Mouse (Mus musculus): Measurements from ENCODE around the gene Atxn1l. TPM values are rescaled to one million over a fixed set of nuclear protein-coding genes. Genes with fewer than 3 reads are reported as not detected.

Gene Atxn1l
- 2.6 and 3.1 TPM in 2 replicates for polyA plus RNA-seq (2012; rRNA removed)

GRCm38 (mm10) chr8:109737237-109738048, at the start of gene Atxn1l:
Gene Atxn1l (minus strand): TSS chr8:109737739.

DNA sequence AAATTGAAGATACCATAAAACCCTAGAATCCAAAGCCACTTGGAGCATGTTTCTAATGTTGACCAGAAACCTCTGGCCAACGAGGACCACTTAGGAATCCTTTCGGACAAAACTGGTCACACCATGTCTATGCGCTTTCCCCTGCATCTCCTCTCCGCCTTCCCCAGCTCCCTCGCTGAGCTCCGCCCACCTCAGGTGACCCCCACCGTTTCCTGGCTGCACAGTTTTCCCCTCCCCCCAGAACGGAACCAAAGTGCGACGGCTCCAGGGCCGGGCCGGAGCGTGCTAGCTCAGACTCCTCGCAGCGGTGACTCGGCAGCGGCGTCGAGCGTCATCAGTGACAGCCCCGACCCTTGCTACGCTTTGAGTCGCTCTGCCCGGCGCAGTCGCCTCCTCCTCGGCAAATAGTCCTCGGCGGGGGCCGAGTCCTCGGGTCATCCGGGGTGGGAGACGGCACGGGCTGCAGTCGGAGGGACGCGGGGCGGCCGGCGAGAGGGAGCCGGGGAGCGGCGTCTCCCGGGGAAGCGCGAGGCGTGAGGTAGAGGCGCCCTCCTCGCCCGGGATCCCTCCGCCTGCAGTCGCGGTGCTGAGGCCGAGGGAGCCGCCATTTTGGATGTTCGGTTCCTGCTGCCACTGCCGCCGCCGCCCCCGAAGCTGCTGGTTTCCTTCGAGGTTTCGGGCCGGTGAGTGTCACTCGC, 40.9 kb upstream of the Atxn1l start, which contains the start of gene Ap1g1:
Gene Ap1g1 (plus strand): TSS at position 275 of the 698 bp plus-strand sequence.

DNA sequence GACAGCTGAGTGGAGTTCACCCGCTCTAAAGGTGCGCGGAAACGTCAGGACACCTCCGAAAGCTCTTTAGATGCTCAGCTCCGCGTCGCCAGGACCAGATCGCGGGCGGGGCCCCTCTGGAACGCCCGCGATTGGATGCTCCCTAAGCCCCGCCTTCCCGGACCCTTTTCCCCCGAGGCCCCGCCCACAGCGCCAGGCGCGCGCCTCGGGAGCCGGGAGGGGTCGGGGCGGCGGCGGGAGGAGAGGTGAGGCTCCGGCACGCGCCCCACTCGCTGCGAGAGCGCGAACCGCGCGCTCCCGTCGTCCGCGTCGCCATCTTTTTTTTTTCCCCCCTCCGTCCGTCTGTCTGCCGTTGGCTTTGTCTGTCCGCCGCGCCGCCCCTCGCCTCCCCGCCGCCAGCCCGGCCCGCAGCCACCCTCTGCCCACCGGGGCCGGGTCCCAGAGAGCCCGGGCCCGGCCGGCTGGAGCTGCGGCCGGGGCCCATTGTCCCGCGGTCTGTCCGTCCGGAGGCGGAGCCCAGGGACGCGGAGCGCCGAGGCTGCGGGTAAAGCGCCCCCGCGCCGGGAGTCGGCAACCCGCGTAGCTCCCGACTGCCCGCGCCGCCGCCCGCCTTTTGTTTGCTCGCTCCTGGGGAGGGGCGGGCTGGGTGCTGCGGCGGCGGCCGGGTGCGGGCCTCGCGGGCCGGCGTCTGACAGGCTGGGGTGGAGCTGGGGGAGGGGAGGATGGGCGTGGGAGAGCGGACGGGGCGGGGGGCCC, 32.0 kb downstream of the Atxn1l start, which contains the start of gene Zfp821:
Gene Zfp821 (plus strand): TSS at position 227 of the 756 bp plus-strand sequence.

GRCm38 (mm10) chr8:109693146-109693900, 44.2 kb downstream of the Atxn1l start, which contains the start of gene Ist1:
Gene Ist1 (minus strand): TSS chr8:109693260.

Other genes starting within 250 kb of the Atxn1l start
- not detected in 2 replicates for gene Pmfbp1, start 243.7 kb downstream of the Atxn1l start, polyA plus RNA-seq (2012; rRNA removed)
- gene Dhx38, start 171.9 kb downstream of the Atxn1l start, polyA plus RNA-seq (2012; rRNA removed) = 6.2 and 8.4 TPM in 2 replicates
- gene Txnl4b, start 171.8 kb downstream of the Atxn1l start, polyA plus RNA-seq (2012; rRNA removed) = 2.6 and 2.7 TPM in 2 replicates
- gene Hp, start 158.6 kb downstream of the Atxn1l start, polyA plus RNA-seq (2012; rRNA removed) = 1,566 and 1,769 TPM in 2 replicates
- 11.4 and 15.1 TPM in 2 replicates for gene Dhodh, start 129.1 kb downstream of the Atxn1l start, polyA plus RNA-seq (2012; rRNA removed)
- 0.54 and 0.80 TPM in 2 replicates for gene Pkd1l3, start 123.2 kb downstream of the Atxn1l start, polyA plus RNA-seq (2012; rRNA removed)
- gene Ist1, start 44.5 kb downstream of the Atxn1l start, polyA plus RNA-seq (2012; rRNA removed) = 24.7 and 26.5 TPM in 2 replicates
- 4.3 and 4.6 TPM in 2 replicates for gene Zfp821, start 32.2 kb downstream of the Atxn1l start, polyA plus RNA-seq (2012; rRNA removed)
- gene Ap1g1, start 40.8 kb upstream of the Atxn1l start, polyA plus RNA-seq (2012; rRNA removed) = 20.4 and 23.7 TPM in 2 replicates
- gene Phlpp2, start 130.8 kb upstream of the Atxn1l start, polyA plus RNA-seq (2012; rRNA removed) = 4.3 and 5.0 TPM in 2 replicates
- gene Marveld3, start 224.5 kb upstream of the Atxn1l start, polyA plus RNA-seq (2012; rRNA removed) = 0.58 and 0.97 TPM in 2 replicates